Mouse (Mus musculus): ENCODE data around the gene Ltbr.

Ltbr gene

GRCm38 (mm10) chr6:125313546-125314230 lies at the start of gene Ltbr:
Gene Ltbr (minus strand): TSS chr6:125313885.
- no peak for DNase-seq (ENCODE audit: low read depth in 2 of 2, low spot score in 2 of 2)

DNA sequence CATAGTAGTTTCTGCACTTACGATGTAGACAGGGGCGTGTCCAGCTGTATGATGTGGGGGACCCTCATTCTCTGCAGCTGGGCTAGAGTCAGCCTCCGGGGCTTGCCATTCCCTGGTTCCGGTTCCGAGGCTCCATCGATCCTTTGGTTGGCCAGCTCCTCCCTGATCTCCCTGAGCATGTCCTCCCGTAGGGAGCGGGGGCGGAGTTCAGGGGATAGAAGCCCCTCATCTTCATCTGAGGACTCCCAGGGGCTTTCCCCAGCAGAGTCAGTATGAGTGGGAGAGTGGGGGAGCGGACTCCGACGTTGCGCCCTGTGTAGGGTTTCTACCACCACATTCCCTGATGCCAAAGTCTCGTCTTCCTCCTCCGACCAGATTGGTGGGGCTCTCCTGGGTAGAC lies 49.3 kb upstream of the Ltbr start:
- DNase-seq (ENCODE audit: low read depth in 2 of 2, low spot score in 2 of 2), result no peak

GRCm38 (mm10) chr6:125361467-125362291 lies 48.0 kb upstream of the Ltbr start:
- no peak for DNase-seq (ENCODE audit: low read depth in 2 of 2, low spot score in 2 of 2)

DNA sequence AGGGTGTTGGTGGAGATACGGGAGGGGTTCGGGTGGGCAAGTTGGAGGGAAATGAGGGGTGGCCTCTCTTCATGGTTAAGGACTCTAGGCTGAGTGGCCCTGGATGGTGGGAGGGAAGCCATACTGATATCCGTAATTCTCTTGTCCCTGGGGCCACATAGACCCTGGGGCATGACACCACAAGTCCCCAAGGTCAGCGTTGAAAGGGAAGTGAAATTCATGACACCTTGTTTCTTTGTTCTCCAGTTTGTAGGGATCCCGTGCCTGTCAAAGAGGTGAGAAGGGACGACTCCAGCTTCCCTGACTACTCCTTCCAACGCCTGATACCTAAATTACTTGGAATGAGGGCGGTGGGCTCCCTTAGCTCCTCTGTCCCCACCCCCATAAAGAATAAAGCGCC lies 47.2 kb upstream of the Ltbr start:
- DNase-seq (ENCODE audit: low read depth in 2 of 2, low spot score in 2 of 2), result no peak

DNA sequence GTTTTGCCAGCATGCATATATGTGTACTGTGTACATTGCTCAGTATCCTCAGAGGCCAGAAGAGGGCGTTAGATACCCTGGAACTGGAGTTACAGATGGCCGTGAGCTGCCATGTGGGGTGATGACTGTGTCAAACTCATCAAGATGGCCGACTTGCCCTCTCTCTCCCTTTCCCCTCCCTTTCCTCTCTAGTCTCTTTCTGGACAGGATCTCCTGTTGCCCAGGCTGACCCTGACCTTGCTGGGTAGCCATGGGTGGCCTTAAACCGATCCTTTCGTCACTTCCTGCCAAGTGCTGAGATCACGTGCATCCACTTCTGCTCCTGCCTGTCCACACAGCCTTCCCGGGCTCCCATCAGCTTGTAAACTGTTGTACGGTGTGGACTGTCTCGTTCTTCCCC lies 46.3 kb upstream of the Ltbr start:
- DNase-seq (ENCODE audit: low read depth in 2 of 2, low spot score in 2 of 2), result no peak

GRCm38 (mm10) chr6:125357334-125357733 lies 43.6 kb upstream of the Ltbr start:
- DNase-seq (ENCODE audit: low read depth in 2 of 2, low spot score in 2 of 2), result no peak

DNA sequence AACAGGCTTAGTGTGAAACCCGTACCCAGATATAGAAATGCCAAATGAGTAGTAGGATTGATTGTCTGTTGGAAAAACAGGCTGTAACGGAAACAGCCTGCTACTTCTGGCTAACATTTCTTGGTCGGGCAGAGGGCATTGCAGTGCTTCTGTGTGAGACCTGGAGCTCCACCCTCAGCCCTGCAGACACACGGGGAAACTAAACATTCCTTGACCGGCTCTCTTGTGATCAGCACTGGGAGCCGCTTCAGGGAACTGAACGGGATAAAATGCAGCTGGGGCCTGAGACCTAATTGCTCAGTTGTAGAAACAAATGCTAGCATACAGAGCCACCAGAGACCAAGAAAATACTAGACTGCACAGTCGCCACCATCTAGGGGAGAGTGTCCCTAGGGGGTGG lies 42.6 kb upstream of the Ltbr start:
- no peak for DNase-seq (ENCODE audit: low read depth in 2 of 2, low spot score in 2 of 2)

GRCm38 (mm10) chr6:125355197-125355741 lies 41.6 kb upstream of the Ltbr start:
- peak; percentile 36 to 44 for DNase-seq (ENCODE audit: low read depth in 2 of 2, low spot score in 2 of 2)

GRCm38 (mm10) chr6:125354352-125355151 lies 40.9 kb upstream of the Ltbr start:
- DNase-seq (ENCODE audit: low read depth in 2 of 2, low spot score in 2 of 2), result no peak

- DNase-seq (ENCODE audit: low read depth in 2 of 2, low spot score in 2 of 2), result peak; percentile 23 to 49
These were observed 40.0 kb upstream of the Ltbr start for GRCm38 (mm10) chr6:125353655-125354054.

DNA sequence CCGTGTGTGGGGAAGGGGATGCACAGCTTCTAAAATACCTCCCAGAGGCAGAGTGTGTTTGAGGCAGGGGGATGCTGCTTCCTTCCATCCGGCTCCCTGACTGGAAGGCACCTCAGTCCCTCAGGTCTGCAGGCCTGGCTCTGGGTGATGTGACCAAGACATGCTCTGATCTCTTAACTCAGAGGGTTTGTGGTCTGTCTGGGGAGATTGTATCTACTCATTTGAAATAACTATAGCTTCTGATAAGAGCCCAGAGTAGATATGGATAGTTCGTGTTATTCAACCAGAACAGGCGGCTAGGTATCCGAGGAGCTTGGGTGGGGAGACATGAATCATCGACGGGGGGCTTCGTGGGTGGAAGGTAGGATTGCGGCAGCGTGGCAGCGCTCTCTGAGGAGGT lies 39.5 kb upstream of the Ltbr start:
- DNase-seq (ENCODE audit: low read depth in 2 of 2, low spot score in 2 of 2), result peak in 1 of 2 experiments; percentile 23

DNA sequence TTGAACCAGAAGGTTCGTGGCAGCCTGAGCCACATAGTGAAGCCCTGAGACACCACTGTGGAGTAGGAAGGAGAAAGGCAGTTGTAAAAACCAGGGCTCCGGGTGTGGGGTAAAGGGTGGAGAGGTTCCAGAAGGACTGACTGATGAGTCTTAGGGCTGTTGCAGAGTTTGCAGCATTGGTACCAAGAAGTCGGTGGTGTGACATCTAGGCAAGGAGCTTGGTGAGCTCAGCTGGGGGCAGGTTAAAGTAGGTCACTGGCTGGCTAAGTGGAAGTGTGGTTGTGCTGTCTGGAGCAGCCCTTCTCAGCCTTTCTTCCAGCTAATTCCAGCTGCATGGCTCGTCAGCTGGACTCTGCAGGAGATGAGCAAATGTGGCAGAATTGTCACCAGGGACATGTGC lies 39.1 kb upstream of the Ltbr start:
- DNase-seq (ENCODE audit: low read depth in 2 of 2, low spot score in 2 of 2), result no peak

GRCm38 (mm10) chr6:125352046-125352384 lies 38.3 kb upstream of the Ltbr start:
- DNase-seq (ENCODE audit: low read depth in 2 of 2, low spot score in 2 of 2), result no peak

DNA sequence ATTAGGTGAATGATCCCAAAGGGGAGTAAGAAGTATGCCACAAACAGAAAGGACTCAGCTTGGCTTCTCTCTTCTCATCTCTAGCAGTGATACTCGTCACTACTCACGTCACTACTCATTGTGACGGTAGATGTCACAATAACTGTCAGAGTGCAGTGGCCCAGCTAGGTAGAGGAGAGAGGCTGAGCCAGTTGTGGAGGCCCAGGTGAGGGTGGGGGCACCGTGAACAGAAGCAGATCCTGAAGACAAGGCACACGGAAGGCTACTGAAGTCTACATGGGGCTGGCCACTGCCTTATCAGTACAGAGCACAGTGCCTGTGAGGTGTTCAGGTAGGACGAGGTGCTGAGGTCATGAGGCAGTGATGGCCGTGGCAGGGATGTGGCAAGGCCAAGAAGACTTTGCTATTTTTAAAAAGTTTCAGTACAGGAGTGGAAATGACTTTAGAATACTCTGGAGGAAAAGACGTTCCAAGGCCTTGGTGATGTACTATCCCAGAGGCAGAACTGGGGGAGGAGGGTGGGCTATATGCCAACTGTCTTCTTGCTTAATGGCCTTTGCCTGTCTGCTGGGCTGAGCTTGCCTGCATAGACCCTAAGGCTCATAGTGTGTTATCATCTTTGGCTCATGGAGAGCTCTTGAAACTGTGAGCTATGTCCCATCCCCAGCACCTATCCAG lies 37.8 kb upstream of the Ltbr start:
- peak; percentile 47 to 60 for DNase-seq (ENCODE audit: low read depth in 2 of 2, low spot score in 2 of 2)

DNA sequence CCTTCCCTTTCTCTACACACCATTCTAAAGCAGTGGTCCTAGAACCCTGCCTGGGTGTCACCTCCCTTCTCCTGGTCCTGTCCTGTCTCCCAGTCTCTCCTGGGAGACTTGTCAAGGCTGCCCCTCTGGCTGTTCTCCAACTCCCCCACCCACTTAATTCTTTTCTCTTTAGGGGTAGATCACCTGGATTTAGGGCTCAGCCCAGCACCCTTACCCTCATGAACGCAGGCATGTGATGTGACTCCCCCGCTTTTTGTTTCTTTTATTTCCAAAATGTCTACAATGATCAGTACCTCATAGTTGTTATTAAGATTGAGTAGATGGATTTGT lies 37.3 kb upstream of the Ltbr start:
- DNase-seq (ENCODE audit: low read depth in 2 of 2, low spot score in 2 of 2), result no peak

- no peak for DNase-seq (ENCODE audit: low read depth in 2 of 2, low spot score in 2 of 2)
These were observed 36.7 kb upstream of the Ltbr start for GRCm38 (mm10) chr6:125350231-125350994.

GRCm38 (mm10) chr6:125349575-125350230 lies 36.0 kb upstream of the Ltbr start:
- peak; percentile 26 to 58 for DNase-seq (ENCODE audit: low read depth in 2 of 2, low spot score in 2 of 2)

- no peak for DNase-seq (ENCODE audit: low read depth in 2 of 2, low spot score in 2 of 2)
These were observed 35.3 kb upstream of the Ltbr start, which contains the start of gene Tnfrsf1a for GRCm38 (mm10) chr6:125348721-125349574. Gene Tnfrsf1a (plus strand): TSS chr6:125349362.

DNA sequence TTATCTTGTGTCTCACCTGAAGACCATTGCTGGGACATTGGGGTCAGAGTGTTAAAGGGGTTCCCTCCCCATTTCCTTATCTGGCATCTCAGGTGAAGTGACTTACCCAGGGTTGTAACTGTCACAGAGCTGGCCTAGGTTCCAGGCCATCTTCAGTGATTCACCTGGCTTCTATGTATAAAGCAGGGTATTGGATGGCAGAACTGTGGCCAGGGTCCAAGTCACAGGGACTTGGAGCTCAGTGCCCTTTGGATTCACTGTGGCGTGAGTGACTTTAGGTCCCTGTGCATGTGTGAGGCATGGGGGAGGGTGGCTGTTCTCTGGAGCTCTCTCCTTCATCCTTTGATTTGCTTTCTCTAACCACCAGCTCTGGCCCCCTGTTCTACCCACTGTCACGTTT lies 32.3 kb upstream of the Ltbr start:
- no peak for DNase-seq (ENCODE audit: low read depth in 2 of 2, low spot score in 2 of 2)
